Mouse (Mus musculus): Measurements from ENCODE around the gene Pheta2. TPM values are rescaled to one million over a fixed set of nuclear protein-coding genes. Genes with fewer than 3 reads are reported as not detected.

The Pheta2 gene
- total RNA-seq, 1 experiment: 0.85 TPM

DNA sequence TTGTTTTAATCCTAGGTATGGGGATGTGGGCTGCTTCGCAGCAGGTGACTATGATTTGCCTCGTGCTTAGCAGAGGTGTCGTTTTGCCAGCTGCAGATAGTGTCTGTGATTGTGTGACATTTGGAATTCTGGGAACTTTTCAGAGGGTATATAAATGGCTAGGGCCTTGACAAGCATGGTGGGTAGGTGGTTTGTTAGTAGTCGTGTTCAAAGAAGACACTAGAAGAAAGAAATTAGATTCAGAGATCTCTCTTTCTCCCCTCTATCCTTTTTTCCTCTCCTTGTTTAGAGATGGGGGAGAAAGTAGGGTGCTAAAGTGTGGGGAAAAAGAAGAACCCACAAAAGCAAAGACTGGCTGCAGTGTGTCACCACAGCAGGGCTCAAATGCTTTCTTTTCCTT, 29.4 kb downstream of the Pheta2 start:
- in situ Hi-C loops (cut with MboI; ENCODE audit: low sequenced_read_pairs in 2 of 2, unreplicated experiment in 2 of 2): no loop called here
- no peak for DNase-seq (ENCODE audit: low read depth, low spot score)
- H3K36me3 ChIP-seq (ENCODE audit: control insufficient read depth, insufficient read depth, low read length, poor library complexity, severe bottlenecking): no peaks in the 10 kb centered on the region
- no peak for TF ChIP-seq ZNF384 (IDR thresholded peaks at IDR 0.05; ENCODE audit: low read depth, low read length)
- no peak for TF ChIP-seq MAFK (IDR thresholded peaks at IDR 0.05; ENCODE audit: insufficient read depth, low read depth, low read length)
- TF ChIP-seq ZC3H11A (IDR thresholded peaks at IDR 0.05; ENCODE audit: borderline replicate concordance, low read depth, low read length): no peak
- no peak for TF ChIP-seq HCFC1 (IDR thresholded peaks at IDR 0.05; ENCODE audit: borderline replicate concordance, insufficient read depth, low read length)
- no peak for TF ChIP-seq CHD2 (IDR thresholded peaks at IDR 0.05; ENCODE audit: low read depth, low read length)
- no peaks in the 10 kb centered on the region for H3K9me3 ChIP-seq (ENCODE audit: control insufficient read depth, insufficient read depth, low read depth, low read length)
- no peak overlapping the region for H3K9ac ChIP-seq (ENCODE audit: insufficient read depth, low read depth, low read length, poor library complexity, severe bottlenecking)
- H3K27ac ChIP-seq (ENCODE audit: insufficient read depth, low read depth, low read length, poor library complexity, severe bottlenecking): no peak overlapping the region
- no peaks in the 10 kb centered on the region for H3K4me1 ChIP-seq (ENCODE audit: control insufficient read depth in 2 of 2, insufficient read depth in 2 of 2, low read length in 2 of 2, poor library complexity in 1 of 2)
- H3K4me3 ChIP-seq (ENCODE audit: insufficient read depth in 1 of 2, low read depth in 1 of 2, low read length in 2 of 2, poor library complexity in 1 of 2, severe bottlenecking in 1 of 2): no peak overlapping the region

DNA sequence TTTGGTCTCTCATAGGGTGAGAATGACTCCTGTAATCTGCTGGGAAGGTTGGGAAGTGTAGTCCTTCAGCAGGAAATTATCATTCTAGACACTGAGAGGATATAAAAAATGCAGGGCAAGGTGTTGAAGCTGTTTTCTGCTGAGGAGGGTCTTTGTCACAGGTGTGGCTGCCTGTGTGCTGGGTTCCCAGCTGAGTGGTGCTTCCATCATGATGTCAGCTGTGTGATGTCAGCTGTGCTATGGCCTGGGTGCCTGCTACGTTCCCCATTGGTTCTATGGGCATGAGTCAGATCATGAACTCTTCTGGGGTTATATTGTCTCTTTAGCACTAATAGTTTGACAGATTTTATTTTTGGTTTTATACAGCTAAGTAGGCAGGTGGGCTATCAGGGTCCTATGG, 30.1 kb downstream of the Pheta2 start:
- Histone ChIP-seq H3K9ac (ENCODE audit: insufficient read depth, low read depth, low read length, poor library complexity, severe bottlenecking) (no peak overlapping the region), H3K4me1 (ENCODE audit: control insufficient read depth in 2 of 2, insufficient read depth in 2 of 2, low read length in 2 of 2, poor library complexity in 1 of 2) (no peaks in the 10 kb centered on the region), H3K27ac (ENCODE audit: insufficient read depth, low read depth, low read length, poor library complexity, severe bottlenecking) (no peak overlapping the region), H3K4me3 (ENCODE audit: insufficient read depth in 1 of 2, low read depth in 1 of 2, low read length in 2 of 2, poor library complexity in 1 of 2, severe bottlenecking in 1 of 2) (no peak overlapping the region), H3K9me3 (ENCODE audit: control insufficient read depth, insufficient read depth, low read depth, low read length) (no peaks in the 10 kb centered on the region), H3K36me3 (ENCODE audit: control insufficient read depth, insufficient read depth, low read length, poor library complexity, severe bottlenecking) (no peaks in the 10 kb centered on the region)
- no peak for DNase-seq (ENCODE audit: low read depth, low spot score)
- TF ChIP-seq ZNF384 (IDR thresholded peaks at IDR 0.05; ENCODE audit: low read depth, low read length) (no peak), MAFK (IDR thresholded peaks at IDR 0.05; ENCODE audit: insufficient read depth, low read depth, low read length) (no peak), CHD2 (IDR thresholded peaks at IDR 0.05; ENCODE audit: low read depth, low read length) (no peak), HCFC1 (IDR thresholded peaks at IDR 0.05; ENCODE audit: borderline replicate concordance, insufficient read depth, low read length) (no peak), ZC3H11A (IDR thresholded peaks at IDR 0.05; ENCODE audit: borderline replicate concordance, low read depth, low read length) (no peak)
- in situ Hi-C loops (cut with MboI; ENCODE audit: low sequenced_read_pairs in 2 of 2, unreplicated experiment in 2 of 2): no loop called here

DNA sequence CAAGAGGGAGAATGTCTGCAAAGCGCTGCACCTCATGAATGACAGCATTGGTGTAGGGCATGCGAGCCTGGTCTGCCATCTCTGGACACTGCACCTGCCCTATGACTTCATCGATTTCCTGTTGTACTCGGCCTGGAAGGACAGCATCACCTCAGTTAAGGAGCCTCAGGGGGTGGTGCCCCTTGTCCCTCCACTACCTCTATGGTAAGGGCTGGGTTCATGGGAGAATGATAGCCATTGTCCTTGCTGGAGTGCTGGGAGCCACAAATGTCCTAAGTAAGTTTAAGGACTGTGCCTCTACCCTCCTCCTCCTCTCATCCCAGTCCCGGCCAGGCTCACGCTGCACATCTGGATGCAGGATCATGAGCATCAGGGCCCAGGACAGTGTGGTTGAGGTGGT, 33.7 kb downstream of the Pheta2 start:
- DNase-seq (ENCODE audit: low read depth, low spot score): no peak
- Histone ChIP-seq H3K27ac (ENCODE audit: insufficient read depth, low read depth, low read length, poor library complexity, severe bottlenecking) (no peak overlapping the region), H3K4me3 (ENCODE audit: insufficient read depth in 1 of 2, low read depth in 1 of 2, low read length in 2 of 2, poor library complexity in 1 of 2, severe bottlenecking in 1 of 2) (no peak overlapping the region), H3K36me3 (ENCODE audit: control insufficient read depth, insufficient read depth, low read length, poor library complexity, severe bottlenecking) (no peaks in the 10 kb centered on the region), H3K4me1 (ENCODE audit: control insufficient read depth in 2 of 2, insufficient read depth in 2 of 2, low read length in 2 of 2, poor library complexity in 1 of 2) (no peaks in the 10 kb centered on the region), H3K9ac (ENCODE audit: insufficient read depth, low read depth, low read length, poor library complexity, severe bottlenecking) (no peak overlapping the region), H3K9me3 (ENCODE audit: control insufficient read depth, insufficient read depth, low read depth, low read length) (no peaks in the 10 kb centered on the region)
- TF ChIP-seq CHD2 (IDR thresholded peaks at IDR 0.05; ENCODE audit: low read depth, low read length) (no peak), ZNF384 (IDR thresholded peaks at IDR 0.05; ENCODE audit: low read depth, low read length) (no peak), MAFK (IDR thresholded peaks at IDR 0.05; ENCODE audit: insufficient read depth, low read depth, low read length) (no peak), ZC3H11A (IDR thresholded peaks at IDR 0.05; ENCODE audit: borderline replicate concordance, low read depth, low read length) (no peak), HCFC1 (IDR thresholded peaks at IDR 0.05; ENCODE audit: borderline replicate concordance, insufficient read depth, low read length) (no peak)
- in situ Hi-C loops (cut with MboI; ENCODE audit: low sequenced_read_pairs in 2 of 2, unreplicated experiment in 2 of 2): no loop called here

DNA sequence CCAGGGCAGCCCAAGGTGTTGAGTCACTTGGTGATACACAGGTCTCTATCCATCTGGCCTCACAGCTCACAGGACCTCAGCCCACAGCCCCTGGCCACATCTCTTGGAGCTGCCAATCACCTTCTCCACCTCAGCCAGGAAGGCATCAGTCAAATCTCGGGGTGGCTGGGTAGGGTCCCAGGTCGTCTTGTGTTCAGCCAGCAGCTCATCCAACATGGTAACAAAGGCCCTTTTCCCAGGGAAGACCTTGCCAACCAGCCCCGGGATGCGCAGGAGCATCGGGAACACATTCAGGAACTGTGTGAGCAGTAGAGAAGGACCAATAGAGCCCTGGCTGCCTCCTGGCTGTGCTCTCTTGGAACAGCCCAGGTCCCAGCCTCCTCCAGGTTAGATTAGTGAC, 34.2 kb downstream of the Pheta2 start:
- Histone ChIP-seq H3K4me1 (ENCODE audit: control insufficient read depth in 2 of 2, insufficient read depth in 2 of 2, low read length in 2 of 2, poor library complexity in 1 of 2) (no peaks in the 10 kb centered on the region), H3K27ac (ENCODE audit: insufficient read depth, low read depth, low read length, poor library complexity, severe bottlenecking) (no peak overlapping the region), H3K36me3 (ENCODE audit: control insufficient read depth, insufficient read depth, low read length, poor library complexity, severe bottlenecking) (no peaks in the 10 kb centered on the region), H3K9me3 (ENCODE audit: control insufficient read depth, insufficient read depth, low read depth, low read length) (no peaks in the 10 kb centered on the region), H3K4me3 (ENCODE audit: insufficient read depth in 1 of 2, low read depth in 1 of 2, low read length in 2 of 2, poor library complexity in 1 of 2, severe bottlenecking in 1 of 2) (no peak overlapping the region), H3K9ac (ENCODE audit: insufficient read depth, low read depth, low read length, poor library complexity, severe bottlenecking) (no peak overlapping the region)
- no peak for DNase-seq (ENCODE audit: low read depth, low spot score)
- in situ Hi-C loops (cut with MboI; ENCODE audit: low sequenced_read_pairs in 2 of 2, unreplicated experiment in 2 of 2): no loop called here
- no peak for TF ChIP-seq ZNF384 (IDR thresholded peaks at IDR 0.05; ENCODE audit: low read depth, low read length)
- no peak for TF ChIP-seq MAFK (IDR thresholded peaks at IDR 0.05; ENCODE audit: insufficient read depth, low read depth, low read length)
- TF ChIP-seq CHD2 (IDR thresholded peaks at IDR 0.05; ENCODE audit: low read depth, low read length): no peak
- TF ChIP-seq ZC3H11A (IDR thresholded peaks at IDR 0.05; ENCODE audit: borderline replicate concordance, low read depth, low read length): no peak
- no peak for TF ChIP-seq HCFC1 (IDR thresholded peaks at IDR 0.05; ENCODE audit: borderline replicate concordance, insufficient read depth, low read length)

DNA sequence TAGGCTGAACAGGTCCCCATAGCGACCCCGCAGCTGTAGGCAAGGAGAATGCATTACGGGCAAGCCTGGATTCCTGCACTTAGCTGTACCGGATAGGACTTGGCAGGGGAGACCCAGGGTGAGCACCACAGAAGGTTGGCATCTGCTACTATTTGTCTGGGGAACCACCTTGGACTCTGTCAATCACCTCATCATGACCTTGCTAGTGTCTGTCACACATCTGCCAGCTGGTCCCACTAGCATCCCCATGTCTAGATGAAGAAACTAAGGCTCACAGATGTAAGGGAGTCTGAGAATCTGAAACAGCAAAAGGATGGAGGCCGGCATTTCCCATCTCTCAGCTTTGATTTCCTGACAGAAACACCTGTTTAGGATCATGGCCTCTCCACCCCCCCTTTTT, 35.7 kb downstream of the Pheta2 start:
- H3K27ac ChIP-seq (ENCODE audit: insufficient read depth, low read depth, low read length, poor library complexity, severe bottlenecking): no peak overlapping the region
- TF ChIP-seq CHD2 (IDR thresholded peaks at IDR 0.05; ENCODE audit: low read depth, low read length) (no peak), ZNF384 (IDR thresholded peaks at IDR 0.05; ENCODE audit: low read depth, low read length) (no peak), MAFK (IDR thresholded peaks at IDR 0.05; ENCODE audit: insufficient read depth, low read depth, low read length) (no peak)
- in situ Hi-C loops (cut with MboI; ENCODE audit: low sequenced_read_pairs in 2 of 2, unreplicated experiment in 2 of 2): no loop called here
- H3K9ac ChIP-seq (ENCODE audit: insufficient read depth, low read depth, low read length, poor library complexity, severe bottlenecking): no peak overlapping the region
- DNase-seq (ENCODE audit: low read depth, low spot score): no peak
- H3K4me1 ChIP-seq (ENCODE audit: control insufficient read depth in 2 of 2, insufficient read depth in 2 of 2, low read length in 2 of 2, poor library complexity in 1 of 2): no peaks in the 10 kb centered on the region
- H3K9me3 ChIP-seq (ENCODE audit: control insufficient read depth, insufficient read depth, low read depth, low read length): no peaks in the 10 kb centered on the region
- H3K36me3 ChIP-seq (ENCODE audit: control insufficient read depth, insufficient read depth, low read length, poor library complexity, severe bottlenecking): no peaks in the 10 kb centered on the region
- no peak overlapping the region for H3K4me3 ChIP-seq (ENCODE audit: insufficient read depth in 1 of 2, low read depth in 1 of 2, low read length in 2 of 2, poor library complexity in 1 of 2, severe bottlenecking in 1 of 2)

All from ES-E14 (cell line).